Mouse (Mus musculus) limb, embryonic 11.5 days (tissue): ENCODE measurements around the gene Hnrnpa3. TPM values are rescaled to one million over a fixed set of nuclear protein-coding genes. Genes with fewer than 3 reads are reported as not detected.
"Not testable (repeated sequence)": the region's sequence is repeated elsewhere in the genome, so short reads cannot be mapped to it uniquely, and the experiment has no call there.

Source experiments
- ATAC-seq: fragments of 200-750 bp; cut with Nextera tagmentation; 2 replicates; pipeline ENCODE4 v1.8.0; 2017; ENCODE audit warnings: low read depth; ENCODE audit not compliant: insufficient number of reproducible peaks, low FRiP score, low TSS enrichment
- DNase-seq: peaks from one replicate; pipeline ENCODE4 v3.0.0-alpha.2; 2015; ENCODE audit warnings: low spot score
- H3K27ac ChIP-seq: fragments of 300-500 bp; sonication (generic); replicated peaks from 2 replicates; pipeline ENCODE4 v1.5.1; 2014; ENCODE audit warnings: low read depth, mild to moderate bottlenecking, low read length
- H3K27me3 ChIP-seq: fragments of 300-500 bp; sonication (generic); 2 replicates; pipeline ENCODE4 v1.6.1; 2014; ENCODE audit warnings: mild to moderate bottlenecking, low read length, mixed read lengths; ENCODE audit not compliant: control insufficient read depth, insufficient read depth
- H3K36me3 ChIP-seq: fragments of 300-500 bp; sonication (generic); 2 replicates; pipeline ENCODE4 v1.6.1; 2014; ENCODE audit warnings: mild to moderate bottlenecking, low read length, moderate library complexity, mixed read lengths; ENCODE audit not compliant: control insufficient read depth, insufficient read depth
- H3K4me1 ChIP-seq: fragments of 300-500 bp; sonication (generic); 2 replicates; pipeline ENCODE4 v1.6.1; 2014; ENCODE audit warnings: low read length, mixed read lengths; ENCODE audit not compliant: control insufficient read depth, insufficient read depth
- H3K4me2 ChIP-seq: fragments of 300-500 bp; sonication (generic); 2 replicates; pipeline ENCODE4 v1.6.1; 2014; ENCODE audit warnings: low read depth, mild to moderate bottlenecking, moderate library complexity; ENCODE audit not compliant: severe bottlenecking
- H3K4me3 ChIP-seq: fragments of 300-500 bp; sonication (generic); 2 replicates; pipeline ENCODE4 v1.5.1; 2014; ENCODE audit warnings: low read depth, low read length
- H3K9ac ChIP-seq: fragments of 300-500 bp; sonication (generic); 2 replicates; pipeline ENCODE4 v1.6.1; 2014; ENCODE audit warnings: mild to moderate bottlenecking, low read length
- H3K9me3 ChIP-seq: fragments of 300-500 bp; sonication (generic); 2 replicates; pipeline ENCODE4 v1.6.1; 2016; ENCODE audit warnings: low read length; ENCODE audit not compliant: control insufficient read depth
- WGBS: fragments of 180-500 bp; shearing (Covaris S2); extraction: QIAGEN DNeasy Blood & Tissue Kit; methylation state at CpG from one replicate; pipeline ENCODE4 v1.1.7; 2014; 5-methylcytosine and 5-hydroxymethylcytosine counted together
- polyA plus RNA-seq: library from polyadenylated mRNA; unstranded; fragments of >200 nt; fragmentation: Nextera tagmentation; extraction: Ambion mirVana; gene quantifications from 2 replicates; pipeline ENCODE4 v1.2.1, GENCODE M21; 2014

Gene Hnrnpa3
- polyA plus RNA-seq, 1 experiment from 2014 or later: 326 TPM

- Histone ChIP-seq H3K4me2 (no peak overlapping the region), H3K9me3 (no peaks in the 10 kb centered on the region), H3K27ac (no peak overlapping the region), H3K27me3 (no peaks in the 10 kb centered on the region), H3K4me3 (no peak overlapping the region), H3K36me3 (no peaks in the 10 kb centered on the region), H3K4me1 (peaks cover 3% of the 10 kb centered on the region), H3K9ac (no peak overlapping the region)
- 95% methylated on average over 4 of the region's 4 CpGs for WGBS
- no peak for ATAC-seq
- no peak for DNase-seq
Measured at GRCm38 (mm10) chr2:75690656-75691055, 31.6 kb downstream of the Hnrnpa3 start.

- ATAC-seq: no peak
- H3K27ac ChIP-seq: no peak overlapping the region
- H3K4me2 ChIP-seq: no peak overlapping the region
- no peak overlapping the region for H3K9ac ChIP-seq
- H3K27me3 ChIP-seq: no peaks in the 10 kb centered on the region
- H3K4me3 ChIP-seq: no peak overlapping the region
- DNase-seq: no peak
- no peaks in the 10 kb centered on the region for H3K36me3 ChIP-seq
- 65% methylated on average over 8 of the region's 8 CpGs for WGBS
- no peaks in the 10 kb centered on the region for H3K9me3 ChIP-seq
- H3K4me1 ChIP-seq: peaks cover 8% of the 10 kb centered on the region
Measured at GRCm38 (mm10) chr2:75691316-75691715, 32.3 kb downstream of the Hnrnpa3 start.

DNA sequence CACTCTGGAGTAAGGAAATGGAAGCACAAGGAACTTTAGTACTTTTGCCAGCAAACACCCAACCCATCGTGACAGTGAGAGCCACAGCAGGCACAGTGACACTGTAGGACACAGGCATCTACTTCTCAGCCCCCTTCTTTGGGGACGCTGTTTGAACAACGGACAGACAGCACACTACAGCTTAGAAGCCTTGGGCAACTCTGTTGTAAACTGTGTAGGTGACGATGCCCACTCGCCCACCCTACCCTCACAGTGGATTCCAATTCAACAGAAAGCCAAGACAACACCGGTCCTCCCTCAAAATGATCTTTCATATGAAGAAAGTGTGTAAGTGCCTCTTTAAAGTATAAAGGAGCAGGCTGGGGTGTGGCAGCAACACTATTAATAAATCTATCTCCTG lies 33.3 kb downstream of the Hnrnpa3 start:
- no peak overlapping the region for H3K27ac ChIP-seq
- H3K4me1 ChIP-seq: peaks cover 9% of the 10 kb centered on the region
- H3K36me3 ChIP-seq: no peaks in the 10 kb centered on the region
- no peaks in the 10 kb centered on the region for H3K9me3 ChIP-seq
- H3K9ac ChIP-seq: no peak overlapping the region
- H3K4me2 ChIP-seq: no peak overlapping the region
- no peak for ATAC-seq
- DNase-seq: no peak
- no peaks in the 10 kb centered on the region for H3K27me3 ChIP-seq
- WGBS: 92% methylated on average over 6 of the region's 6 CpGs
- H3K4me3 ChIP-seq: no peak overlapping the region

DNA sequence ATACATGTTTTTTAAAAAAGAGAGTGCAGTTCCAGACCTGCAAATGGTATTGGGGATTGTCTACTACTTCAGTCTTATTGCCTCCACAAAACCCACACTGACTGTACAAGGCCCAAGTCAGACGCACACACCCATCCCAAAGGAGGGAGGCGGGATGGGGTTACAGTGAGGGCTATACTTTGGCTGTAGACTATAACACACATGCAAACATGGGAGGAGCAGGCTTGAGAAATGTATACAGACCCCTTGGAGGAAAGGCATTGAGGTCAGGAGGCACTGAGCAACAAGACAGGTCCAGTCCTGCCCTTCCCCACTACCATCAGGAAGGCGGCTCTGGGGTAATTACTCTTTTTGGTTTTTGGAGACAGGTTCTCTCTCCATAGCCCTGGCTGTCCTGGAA lies 35.9 kb downstream of the Hnrnpa3 start:
- not testable (repeated sequence) for H3K9me3 ChIP-seq, ATAC-seq, H3K36me3 ChIP-seq, H3K27ac ChIP-seq, DNase-seq, H3K27me3 ChIP-seq, H3K4me1 ChIP-seq, H3K4me2 ChIP-seq, H3K9ac ChIP-seq, H3K4me3 ChIP-seq
- WGBS: 86% methylated on average over 3 of the region's 3 CpGs

- Histone ChIP-seq H3K9me3 (no peaks in the 10 kb centered on the region), H3K4me3 (no peak overlapping the region), H3K4me1 (peaks cover 9% of the 10 kb centered on the region; the same call in 1 of the 2 replicates), H3K36me3 (no peaks in the 10 kb centered on the region), H3K9ac (no peak overlapping the region), H3K27ac (no peak overlapping the region), H3K4me2 (no peak overlapping the region), H3K27me3 (no peaks in the 10 kb centered on the region)
- DNase-seq: no peak
- 37% methylated on average over 9 of the region's 9 CpGs for WGBS
- ATAC-seq: no peak
Measured at GRCm38 (mm10) chr2:75695676-75696350, 36.8 kb downstream of the Hnrnpa3 start.

GRCm38 (mm10) chr2:75696371-75696770 lies 37.3 kb downstream of the Hnrnpa3 start:
- Histone ChIP-seq H3K9me3 (no peaks in the 10 kb centered on the region), H3K4me2 (no peak overlapping the region), H3K4me1 (peaks cover 9% of the 10 kb centered on the region), H3K27me3 (no peaks in the 10 kb centered on the region), H3K27ac (no peak overlapping the region), H3K9ac (no peak overlapping the region), H3K4me3 (no peak overlapping the region), H3K36me3 (no peaks in the 10 kb centered on the region)
- ATAC-seq (no peak), DNase-seq (no peak)
- 65% methylated on average over 5 of the region's 5 CpGs for WGBS

DNA sequence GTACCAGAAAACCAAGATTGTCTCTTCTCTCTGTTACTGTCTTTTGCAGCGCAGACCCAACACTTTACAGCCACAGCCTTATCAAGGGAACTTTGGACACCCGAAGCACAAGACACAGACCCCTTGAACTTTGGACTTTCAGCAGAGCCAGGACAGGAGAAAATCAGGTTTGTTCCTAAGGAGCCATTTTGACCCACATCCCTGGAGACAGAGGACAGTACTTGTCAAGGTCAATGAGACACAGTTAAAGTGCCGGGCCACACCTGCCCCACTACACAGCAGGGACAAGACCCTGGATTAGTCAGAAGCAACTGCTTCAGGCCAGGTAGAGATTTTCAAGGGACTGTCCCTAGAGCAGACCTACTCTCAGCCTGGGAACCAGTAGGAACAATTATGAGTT lies 38.2 kb downstream of the Hnrnpa3 start:
- H3K27ac ChIP-seq: no peak overlapping the region
- no peaks in the 10 kb centered on the region for H3K27me3 ChIP-seq
- no peak overlapping the region for H3K4me2 ChIP-seq
- peaks cover 12% of the 10 kb centered on the region for H3K4me1 ChIP-seq
- no peak overlapping the region for H3K4me3 ChIP-seq
- H3K36me3 ChIP-seq: no peaks in the 10 kb centered on the region
- H3K9ac ChIP-seq: no peak overlapping the region
- ATAC-seq (no peak), DNase-seq (no peak)
- no peaks in the 10 kb centered on the region for H3K9me3 ChIP-seq
- WGBS: 82% methylated on average over 3 of the region's 3 CpGs

- H3K4me2 ChIP-seq: no peak overlapping the region
- DNase-seq: no peak
- no peak overlapping the region for H3K9ac ChIP-seq
- no peak for ATAC-seq
- H3K27me3 ChIP-seq: no peaks in the 10 kb centered on the region
- no peaks in the 10 kb centered on the region for H3K9me3 ChIP-seq
- no peak overlapping the region for H3K27ac ChIP-seq
- H3K4me1 ChIP-seq: peaks cover 15% of the 10 kb centered on the region
- H3K4me3 ChIP-seq: no peak overlapping the region
- H3K36me3 ChIP-seq: no peaks in the 10 kb centered on the region
- WGBS: 40% methylated on average over 4 of the region's 4 CpGs
Measured at GRCm38 (mm10) chr2:75698007-75698406, 38.9 kb downstream of the Hnrnpa3 start.

DNA sequence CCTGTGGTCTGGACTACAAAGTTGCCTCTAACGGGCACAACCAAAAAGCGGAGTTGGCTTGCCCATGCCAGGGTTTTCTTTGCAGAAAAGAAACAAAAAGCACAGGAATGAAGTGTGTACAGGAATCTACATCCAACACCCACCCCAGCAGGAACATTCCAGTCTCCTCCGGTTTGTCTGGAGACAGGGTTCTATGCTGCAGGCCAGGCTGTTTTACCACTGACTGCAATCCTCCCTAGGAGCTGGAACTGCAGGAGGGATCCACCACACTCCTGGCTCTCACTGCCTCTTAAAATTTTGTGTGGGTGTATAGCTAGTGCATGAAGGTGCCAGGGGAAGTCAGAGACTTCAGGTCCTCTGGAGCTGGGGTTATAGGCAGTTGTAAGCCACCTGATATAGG lies 39.8 kb downstream of the Hnrnpa3 start:
- H3K9ac ChIP-seq: no peak overlapping the region
- ATAC-seq: no peak
- H3K4me1 ChIP-seq: peaks cover 15% of the 10 kb centered on the region
- H3K4me2 ChIP-seq: no peak overlapping the region
- no peaks in the 10 kb centered on the region for H3K36me3 ChIP-seq
- no peak overlapping the region for H3K27ac ChIP-seq
- no peak overlapping the region for H3K4me3 ChIP-seq
- H3K9me3 ChIP-seq: no peaks in the 10 kb centered on the region
- WGBS: 94% methylated on average over 3 of the region's 3 CpGs
- no peaks in the 10 kb centered on the region for H3K27me3 ChIP-seq
- DNase-seq: no peak
